Mouse (Mus musculus) thymus, postnatal 10 days (tissue): ENCODE data around the gene Osbpl3.

ENCODE experiments used
- DNase-seq, 2 experiments: peaks; one replicate each; pipeline ENCODE4 v3.0.0; 2021; ENCODE audit warnings: low spot score in 2 of 2

Gene Osbpl3

DNA sequence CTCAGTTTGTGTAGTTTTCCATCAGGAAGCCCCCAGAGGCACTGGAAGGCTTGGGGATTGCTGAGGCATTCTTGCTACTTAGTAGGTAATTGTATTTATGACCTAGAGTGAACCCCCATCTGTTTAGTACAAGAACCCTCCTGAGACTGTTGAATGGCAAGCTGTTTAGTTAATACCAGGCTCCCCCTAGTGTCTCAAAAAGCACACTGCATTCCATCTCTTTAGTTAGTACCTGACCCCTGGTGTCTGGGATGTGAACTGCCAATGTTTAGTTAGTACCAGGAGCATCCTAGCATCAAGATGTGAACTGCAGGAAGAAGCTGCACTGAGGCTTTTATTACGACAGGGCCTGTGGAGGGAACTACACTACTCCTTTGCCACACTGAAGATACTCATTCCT, 161.9 kb downstream of the Osbpl3 start:
- peak; percentile 66 to 86 for DNase-seq

DNA sequence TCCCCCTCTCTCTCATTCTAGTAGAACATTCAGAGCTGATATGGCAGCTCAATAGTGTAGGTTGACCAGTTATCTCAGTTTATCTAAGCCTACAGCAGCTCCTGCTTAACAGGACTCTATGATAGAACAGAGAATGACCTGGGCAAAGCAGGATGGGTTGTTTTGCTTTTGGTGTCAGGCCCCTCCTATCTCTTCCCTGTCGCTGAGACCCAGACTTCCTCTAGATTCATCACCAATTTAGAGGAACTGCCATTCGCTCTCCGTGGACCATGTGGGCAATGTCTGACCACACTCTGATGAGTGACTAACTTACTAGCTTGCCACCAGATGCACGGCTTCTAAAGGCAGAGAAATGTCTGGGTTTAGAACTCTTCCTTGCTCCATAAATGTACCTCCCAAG, 164.4 kb downstream of the Osbpl3 start:
- no peak for DNase-seq

DNA sequence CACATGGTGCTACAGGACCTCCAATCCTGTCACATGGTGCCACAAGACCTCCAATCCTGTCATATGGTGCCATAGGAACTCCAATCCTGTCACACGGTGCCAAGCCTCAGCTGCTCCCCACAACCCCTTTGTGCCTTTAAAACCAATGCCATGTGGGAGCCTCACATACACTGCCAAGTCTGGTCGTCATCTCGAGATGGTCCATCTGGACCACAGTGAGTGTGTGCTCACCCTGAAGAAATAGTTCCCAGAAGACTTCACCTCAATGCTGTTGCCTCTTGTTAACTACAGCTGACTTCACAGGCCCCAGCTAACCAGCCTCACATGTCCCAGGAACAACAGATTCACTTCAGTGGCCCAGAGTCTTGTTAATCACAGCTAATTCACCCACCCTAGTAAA, 169.1 kb downstream of the Osbpl3 start:
- no peak for DNase-seq

DNA sequence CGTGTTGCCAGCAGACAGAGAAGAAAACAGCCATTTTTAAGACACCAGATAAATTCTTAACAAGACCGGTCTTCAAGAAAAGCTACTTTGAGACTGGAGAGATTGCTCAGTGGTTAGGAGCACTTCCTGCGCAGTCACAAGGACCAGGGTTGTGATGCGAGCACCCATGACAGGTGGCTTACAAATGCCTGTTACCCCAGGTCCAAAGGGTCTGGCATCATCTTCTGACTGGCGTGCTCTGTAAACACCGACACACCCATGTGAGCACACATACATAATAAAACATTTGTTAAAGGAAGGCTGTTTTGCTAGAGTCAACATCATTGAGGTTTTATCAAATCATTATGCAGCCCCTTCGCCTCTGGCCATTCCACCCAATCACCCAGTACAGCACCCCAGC, 176.4 kb downstream of the Osbpl3 start:
- DNase-seq: no peak

DNA sequence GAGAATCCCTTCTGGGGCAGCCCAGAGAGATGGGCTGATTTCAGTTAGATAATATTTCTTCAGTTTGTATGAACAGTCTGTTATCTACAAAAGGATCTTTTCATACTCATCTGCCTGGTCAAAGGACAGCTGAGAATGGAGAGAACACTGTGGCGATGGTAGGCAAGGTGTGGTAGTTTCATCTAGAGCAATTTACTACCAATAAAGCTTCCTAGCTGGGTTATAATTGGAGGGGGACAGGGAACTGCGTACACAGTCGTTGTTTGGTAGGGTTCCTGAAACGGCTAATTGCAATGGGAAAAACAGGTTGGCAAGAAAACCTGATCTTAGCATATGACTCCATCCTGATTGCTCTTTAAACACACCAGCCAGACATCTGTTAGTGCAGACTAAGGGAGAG, 182.1 kb downstream of the Osbpl3 start:
- DNase-seq: no peak

DNA sequence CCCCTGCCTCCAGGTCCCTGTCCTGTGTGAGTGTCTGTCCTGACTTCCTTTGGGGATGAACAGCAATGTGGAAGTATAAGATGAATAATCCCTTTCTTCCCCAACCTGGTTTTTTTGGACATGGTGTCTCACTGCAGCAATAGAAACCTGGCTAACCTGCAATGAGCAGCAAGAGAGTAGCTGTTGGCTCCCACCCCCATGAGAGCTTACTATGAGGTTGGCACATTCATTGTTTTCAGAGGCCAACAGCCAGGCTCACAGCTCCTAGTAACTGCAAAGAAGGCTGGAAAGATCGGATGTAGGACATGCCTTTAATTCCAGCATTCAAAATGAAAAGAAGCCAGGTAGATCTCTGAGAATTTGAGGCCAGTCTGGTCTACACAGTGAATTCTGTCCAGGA, 182.6 kb downstream of the Osbpl3 start:
- DNase-seq: no peak

DNA sequence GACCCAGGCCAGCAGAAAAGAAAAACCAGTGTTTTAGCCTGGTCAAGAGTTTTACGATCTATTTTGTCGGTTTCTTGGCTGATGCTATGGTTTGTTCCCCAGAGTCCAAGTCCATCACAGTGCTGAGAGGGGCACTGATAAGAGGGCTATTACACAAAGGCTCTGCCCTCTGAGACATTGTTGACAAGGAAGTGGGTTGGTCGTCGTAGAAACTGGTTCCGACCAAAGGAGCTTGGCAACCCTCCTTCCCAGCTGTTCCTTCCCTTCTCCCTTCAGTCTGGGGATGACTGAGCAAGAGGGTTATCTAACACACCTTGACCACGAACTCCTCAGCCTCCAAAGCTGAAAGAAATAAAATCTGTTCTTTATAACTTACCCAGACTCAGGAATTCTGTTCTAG, 192.3 kb downstream of the Osbpl3 start, which contains the start of gene Gsdme:
Gene Gsdme, minus strand, starts transcription at position 193 of the 400 bp plus-strand sequence.
- DNase-seq: no peak

DNA sequence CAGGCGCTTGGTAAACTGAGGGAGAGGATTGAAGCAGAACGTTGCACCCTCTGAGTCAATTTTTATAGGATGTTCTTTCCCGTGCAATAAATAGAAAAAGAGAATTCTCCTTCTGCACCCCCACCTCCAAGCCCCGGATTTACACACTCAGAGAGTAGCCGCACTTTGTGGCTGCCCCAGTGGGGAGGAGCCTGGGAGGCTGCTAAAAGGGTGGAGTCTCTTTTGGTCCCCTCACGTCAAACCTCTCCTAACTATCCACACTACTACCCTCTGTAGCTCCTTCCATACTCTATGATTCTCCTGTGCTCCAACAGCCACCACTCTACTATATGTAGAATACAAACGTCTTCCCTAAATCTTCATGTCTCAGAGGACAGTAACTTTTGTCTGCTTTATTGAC, 193.7 kb downstream of the Osbpl3 start:
- no peak for DNase-seq

DNA sequence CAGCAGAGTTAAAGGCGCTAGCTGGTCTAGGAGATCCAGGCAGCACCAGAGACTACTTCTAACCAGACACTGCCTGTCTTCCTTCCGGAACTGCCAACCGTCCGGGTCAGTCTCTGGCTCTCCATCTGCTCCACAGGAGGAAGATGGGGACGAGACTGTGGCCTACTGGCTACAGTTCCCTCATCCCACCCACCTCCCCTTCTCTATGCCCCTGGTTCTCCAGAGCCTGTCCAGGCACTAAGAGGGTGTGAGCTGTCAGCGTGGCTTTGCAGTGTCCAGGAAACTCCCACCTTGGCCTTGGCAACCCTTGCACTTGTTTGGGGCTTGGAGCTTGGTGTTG, 194.1 kb downstream of the Osbpl3 start:
- no peak for DNase-seq

DNA sequence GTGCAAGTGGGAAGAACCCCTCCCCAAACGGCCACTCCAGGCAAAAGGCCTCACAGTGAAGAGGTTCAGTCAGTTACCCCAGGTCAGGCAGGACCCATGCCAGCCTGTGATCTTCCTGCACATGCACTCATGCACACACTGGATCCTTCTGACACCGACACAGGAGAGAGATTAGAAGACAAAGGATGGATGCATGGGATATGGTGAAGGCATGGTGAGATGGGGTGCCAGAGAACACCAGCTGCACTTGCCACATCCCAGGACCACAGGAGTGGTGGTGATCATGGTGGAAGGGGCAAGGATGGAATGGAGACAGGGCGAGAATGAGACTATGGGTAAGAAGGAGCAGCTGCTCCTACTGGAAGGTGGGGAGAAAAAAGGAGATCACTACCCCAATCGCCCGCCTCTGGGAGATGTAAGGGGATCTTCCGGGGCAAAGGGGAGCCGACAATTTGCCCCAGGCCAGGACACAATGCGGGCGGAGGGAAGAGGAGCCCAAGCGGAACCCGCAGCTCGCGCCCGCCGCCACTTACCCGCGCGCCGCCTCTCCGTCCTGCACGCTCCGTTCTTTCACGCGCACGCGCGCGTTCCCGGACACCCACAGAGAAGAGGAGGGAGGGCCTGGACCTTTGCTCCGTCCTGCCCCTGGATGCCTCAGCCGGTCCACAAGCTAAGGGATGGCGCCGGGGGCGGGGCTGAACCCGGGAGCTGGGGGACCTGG, 194.6 kb downstream of the Osbpl3 start:
- DNase-seq: peak; percentile 52 to 69

DNA sequence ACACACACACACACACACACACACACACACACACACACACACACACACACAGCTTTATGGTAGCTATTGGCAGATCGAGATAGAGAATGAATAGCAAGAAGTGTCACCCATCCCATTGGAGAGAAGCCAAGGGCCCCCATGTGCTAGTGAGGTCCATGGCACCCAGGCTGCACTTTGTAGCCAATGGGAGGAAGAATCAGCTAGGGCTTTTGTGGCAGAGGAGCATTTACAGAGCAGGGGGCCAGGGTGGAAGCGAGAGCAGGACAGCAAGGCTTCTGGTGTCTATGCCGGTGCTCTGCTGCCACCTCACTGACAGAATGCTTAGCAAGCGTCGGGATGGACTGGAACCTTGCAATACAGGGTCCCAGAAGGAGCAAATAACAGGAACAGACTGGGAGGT, 200.6 kb downstream of the Osbpl3 start:
- no peak for DNase-seq

DNA sequence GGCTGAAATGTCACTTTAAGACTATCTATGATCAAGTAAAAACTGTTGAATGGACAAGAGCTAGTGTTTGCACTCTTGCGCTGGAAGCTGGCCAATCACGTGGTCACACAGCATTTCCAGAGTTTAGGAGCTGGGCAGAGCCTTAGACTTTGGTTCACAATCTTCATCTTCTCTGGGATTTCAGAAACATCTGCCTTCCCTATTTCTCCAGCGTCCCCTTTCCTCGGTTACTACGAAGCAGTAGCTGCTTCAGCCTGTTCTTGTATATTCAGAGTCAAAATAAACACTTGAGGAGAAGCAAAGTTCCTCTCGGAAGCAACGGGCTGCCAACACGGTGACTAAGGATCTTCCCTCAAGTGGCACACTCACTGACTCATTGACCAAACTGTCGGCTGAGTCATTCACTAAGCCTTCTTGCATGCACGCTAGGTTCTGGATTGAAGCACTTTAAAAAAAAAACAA, 201.2 kb downstream of the Osbpl3 start:
- DNase-seq: no peak

DNA sequence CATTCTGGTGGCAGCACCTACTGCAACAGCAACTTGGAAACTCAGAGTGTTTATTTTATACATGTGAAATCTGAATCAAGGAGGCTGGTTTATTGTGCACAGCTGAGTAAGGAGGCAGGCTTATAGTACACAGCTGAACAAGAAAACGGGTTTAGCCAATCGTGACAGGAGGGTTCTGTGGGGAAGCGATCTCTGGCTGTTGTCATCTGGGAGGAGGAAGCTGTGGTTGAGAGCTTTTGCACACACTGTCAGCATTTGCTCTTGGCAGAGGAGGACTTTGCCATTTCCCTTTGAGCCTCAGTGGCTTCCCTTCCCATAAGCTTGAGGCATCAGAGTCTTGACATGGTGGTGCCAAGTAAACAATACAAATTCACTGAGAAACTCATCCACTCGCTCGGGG, 203.3 kb downstream of the Osbpl3 start:
- peak; percentile 52 to 62 for DNase-seq

DNA sequence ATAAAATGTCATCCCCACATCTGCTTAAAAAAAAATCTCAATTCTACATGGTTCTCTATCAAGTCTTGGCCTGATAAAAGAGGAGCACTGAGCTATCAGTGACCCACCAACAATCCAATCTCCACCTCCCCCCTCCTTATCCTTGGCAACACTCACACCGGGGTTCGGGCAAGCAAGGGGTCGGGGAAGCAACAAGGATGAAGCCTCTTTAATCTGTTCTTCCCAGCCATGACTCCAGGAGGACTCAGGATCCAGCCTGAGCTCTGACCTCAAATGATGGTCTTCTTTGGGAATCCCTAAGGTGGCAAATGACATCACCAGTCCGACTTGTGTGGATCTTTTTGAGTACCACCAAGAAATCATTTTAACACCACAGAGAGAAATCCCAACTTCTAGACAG, 208.2 kb downstream of the Osbpl3 start:
- no peak for DNase-seq

DNA sequence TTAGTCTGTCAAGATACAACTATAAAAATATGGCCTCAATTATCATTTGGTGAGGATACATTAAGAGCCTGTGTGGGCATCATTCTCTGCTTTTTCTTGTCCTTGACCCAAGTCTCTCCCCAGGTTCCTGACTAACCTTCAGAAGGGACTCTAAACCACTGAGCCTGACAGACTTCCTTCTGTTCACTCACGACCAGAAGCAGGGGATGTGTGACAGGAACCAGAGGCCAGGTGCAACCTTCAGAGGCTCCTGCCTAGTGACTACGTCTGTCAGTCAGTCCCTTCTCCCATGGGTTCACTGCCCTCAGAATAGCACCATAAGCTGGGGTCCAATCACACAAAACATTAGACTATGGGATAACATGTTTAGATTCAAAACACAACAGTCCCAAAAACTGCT, 208.6 kb downstream of the Osbpl3 start:
- DNase-seq: no peak

DNA sequence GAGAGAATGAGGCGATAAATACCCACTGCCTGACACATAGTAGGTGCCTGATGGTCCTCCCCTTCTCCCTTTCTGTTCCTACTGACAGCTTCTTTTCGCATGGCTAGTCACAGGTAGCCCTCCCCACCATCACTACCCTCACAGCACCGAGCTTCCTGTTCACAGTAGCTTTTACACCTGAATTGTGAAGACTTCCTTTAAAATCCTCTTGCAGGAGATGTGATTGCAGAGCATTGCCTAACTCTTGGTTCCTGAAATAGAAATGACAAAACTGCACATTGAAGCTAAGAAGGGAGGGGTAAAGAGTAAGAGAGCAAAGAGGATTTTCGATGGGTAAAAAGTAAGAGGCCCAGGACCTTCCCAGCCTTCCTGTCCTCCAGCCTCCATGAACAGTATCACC, 211.0 kb downstream of the Osbpl3 start:
- DNase-seq: no peak

DNA sequence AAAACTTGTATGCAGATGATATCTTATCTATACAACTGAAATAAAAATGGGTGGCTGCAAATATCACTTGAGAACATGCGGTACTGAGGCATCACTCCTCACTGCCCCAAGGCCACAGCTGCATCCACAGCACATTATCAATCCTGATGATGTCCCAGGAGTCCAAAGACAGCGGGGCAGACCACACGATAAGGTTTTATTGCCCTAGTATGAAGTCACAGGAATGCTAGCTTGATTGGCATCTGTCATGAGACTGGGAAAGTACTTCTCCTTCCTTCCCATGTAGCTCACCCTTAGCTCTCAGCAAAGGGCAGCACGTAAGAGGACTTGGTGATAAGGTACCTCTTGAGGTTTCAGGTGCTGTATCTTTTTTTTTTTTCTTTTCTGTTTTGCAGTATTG, 211.9 kb downstream of the Osbpl3 start:
- no peak for DNase-seq
